16 mouse cellular contexts compared by ENCODE assay signal in the genomic region with DNA sequence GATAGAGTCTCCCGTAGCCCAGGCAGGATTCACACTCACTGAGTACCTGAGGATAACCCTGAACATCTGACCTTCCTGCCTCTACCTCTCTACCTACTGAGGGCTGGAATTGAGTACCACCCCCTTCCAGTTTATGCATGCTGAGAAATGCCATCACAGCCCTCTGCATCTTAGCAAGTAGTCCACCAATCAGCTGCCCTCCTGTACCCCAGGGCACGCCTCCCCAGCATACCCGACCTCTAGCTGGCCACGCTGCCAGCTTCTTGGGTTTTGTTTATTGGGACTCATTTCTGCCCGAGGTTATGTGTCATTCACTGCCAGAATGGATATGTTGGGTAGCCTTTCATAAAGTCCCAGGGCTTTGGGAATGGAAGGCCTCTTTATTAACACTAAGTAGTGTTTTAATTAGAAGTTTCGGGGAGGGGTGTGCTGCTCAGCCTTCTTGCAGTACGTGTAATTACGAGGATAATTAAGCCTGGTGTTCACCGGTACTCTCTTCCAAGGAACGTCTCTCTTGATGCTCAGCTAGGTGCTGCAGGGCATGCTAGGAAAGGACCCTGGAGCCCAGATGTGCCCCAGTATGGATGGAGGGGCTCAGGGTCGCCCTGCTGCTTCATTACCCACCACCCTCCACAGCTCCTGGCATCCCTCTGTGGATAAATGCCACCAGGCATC.
"Had no signal": no experiment of that assay in that cellular context is flagged by ENCODE, and none has a peak within 500 bp of the region (broad histone marks: within the 10 kb centered on the region; RNA-seq: fewer than 3 reads in every experiment).

No protein-coding gene starts in this region.

- ATAC-seq: liver, embryonic 12.5 days had no signal

- H3K4me2 ChIP-seq: limb, embryonic 15.5 days; liver, embryonic 12.5 days; lung, embryonic 14.5 days; neural tube, embryonic 12.5 days had no signal

- H3K9ac ChIP-seq: limb, embryonic 15.5 days; liver, embryonic 12.5 days; lung, embryonic 14.5 days; neural tube, embryonic 12.5 days had no signal

- H3K27ac ChIP-seq: limb, embryonic 15.5 days; liver, embryonic 12.5 days; midbrain, embryonic 10.5 days; neural tube, embryonic 12.5 days had no signal

- H3K9me3 ChIP-seq: limb, embryonic 15.5 days; liver, embryonic 12.5 days; midbrain, embryonic 10.5 days; neural tube, embryonic 12.5 days had no signal

- H3K27me3 ChIP-seq: limb, embryonic 15.5 days; liver, embryonic 12.5 days; neural tube, embryonic 12.5 days had no signal

- DNase-seq: kidney, postnatal 14 days; layer of hippocampus, adult 9-11 months; layer of hippocampus, postnatal 36 days; lung, embryonic 14.5 days; lung, postnatal 10 days; lung, postnatal 4 days; midbrain, embryonic 14.5 days; right cerebral cortex, postnatal 4 days; spleen, adult 18-20 months; thymus, adult 2 months; thymus, postnatal 25 days had no signal

- H3K36me3 ChIP-seq: limb, embryonic 15.5 days; liver, embryonic 12.5 days; midbrain, embryonic 10.5 days; neural tube, embryonic 12.5 days had no signal

- H3K4me3 ChIP-seq: limb, embryonic 15.5 days; liver, embryonic 12.5 days; midbrain, embryonic 10.5 days; myocyte; neural tube, embryonic 12.5 days had no signal
